Mouse (Mus musculus): ENCODE results near the gene Sbk2.

Gene Sbk2

DNA sequence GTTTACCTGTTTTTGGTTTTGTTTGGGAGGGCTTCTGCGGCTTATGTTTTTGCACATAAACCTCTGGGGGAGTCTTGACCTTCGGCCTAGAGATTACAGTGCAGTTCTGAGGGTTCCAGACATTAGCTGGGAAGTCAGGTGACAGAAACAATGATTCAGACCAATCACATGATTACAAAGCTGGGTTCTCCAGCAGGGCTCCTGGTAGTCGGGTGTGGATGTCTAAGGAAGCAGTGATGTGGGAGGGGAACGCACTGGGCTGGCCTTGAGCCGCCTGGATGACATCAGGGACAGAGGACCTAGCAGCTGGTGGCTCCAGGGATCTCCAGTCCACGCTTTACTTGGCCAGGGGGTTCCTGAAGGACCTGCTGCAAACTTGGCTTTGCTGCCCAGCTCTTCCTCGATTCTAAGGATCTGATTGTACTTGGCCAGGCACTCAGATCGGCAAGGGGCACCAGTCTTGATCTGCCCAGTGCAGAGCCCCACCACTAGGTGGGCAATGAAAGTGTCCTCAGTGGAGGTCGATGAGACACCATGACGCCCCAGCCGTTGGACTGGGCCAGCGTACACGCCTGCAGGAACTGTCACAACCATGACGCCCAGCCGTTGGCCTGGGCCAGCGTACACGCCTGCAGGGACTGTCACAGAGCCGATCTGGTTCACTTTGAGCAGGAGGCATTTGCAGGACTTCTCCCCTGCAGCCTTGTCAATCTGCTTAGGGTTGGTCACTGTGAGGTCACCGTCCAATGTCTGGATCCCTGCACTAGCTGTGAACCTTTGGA lies 13.5 kb downstream of the Sbk2 start:
- no peak for DNase-seq (ENCODE audit: low spot score)

DNA sequence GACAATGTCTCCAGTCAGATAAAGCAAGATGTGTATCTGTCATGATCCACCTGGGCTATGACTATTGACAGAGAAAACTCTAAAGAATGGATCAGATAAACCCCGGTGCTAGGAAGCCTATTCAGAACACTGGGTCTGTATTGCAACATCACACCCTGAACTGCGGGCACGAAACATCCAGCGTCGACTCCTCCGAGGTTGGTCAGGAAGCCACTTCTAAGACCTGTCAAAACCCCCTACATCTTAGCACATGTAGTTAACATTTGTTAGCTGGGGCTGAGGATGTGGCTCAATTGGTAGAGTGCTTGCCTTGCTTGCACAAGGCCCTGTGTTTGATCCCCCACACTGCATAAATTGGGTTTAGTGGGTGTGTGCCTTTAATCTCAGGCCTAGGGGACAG lies 15.8 kb downstream of the Sbk2 start:
- no peak for DNase-seq (ENCODE audit: low spot score)

DNA sequence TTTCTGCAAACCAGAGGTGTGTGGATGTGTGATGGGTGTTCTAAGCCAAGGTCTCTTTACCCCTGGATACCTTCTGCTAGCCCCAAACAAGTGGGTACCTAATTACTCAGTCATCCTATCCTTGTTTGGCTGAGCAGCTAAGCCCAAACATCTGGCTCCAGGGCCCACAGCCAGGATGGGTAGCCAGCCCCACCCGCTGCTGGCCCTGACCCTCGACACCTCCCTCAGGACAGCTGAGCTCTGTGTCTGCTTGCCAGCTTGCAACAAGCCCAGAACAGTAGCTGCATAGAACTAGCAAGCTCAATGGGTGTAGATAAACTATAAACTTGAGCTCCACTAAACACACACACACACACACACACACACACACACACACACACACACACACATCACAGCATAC lies 16.4 kb downstream of the Sbk2 start:
- DNase-seq (ENCODE audit: low spot score) = peak; percentile 28

DNA sequence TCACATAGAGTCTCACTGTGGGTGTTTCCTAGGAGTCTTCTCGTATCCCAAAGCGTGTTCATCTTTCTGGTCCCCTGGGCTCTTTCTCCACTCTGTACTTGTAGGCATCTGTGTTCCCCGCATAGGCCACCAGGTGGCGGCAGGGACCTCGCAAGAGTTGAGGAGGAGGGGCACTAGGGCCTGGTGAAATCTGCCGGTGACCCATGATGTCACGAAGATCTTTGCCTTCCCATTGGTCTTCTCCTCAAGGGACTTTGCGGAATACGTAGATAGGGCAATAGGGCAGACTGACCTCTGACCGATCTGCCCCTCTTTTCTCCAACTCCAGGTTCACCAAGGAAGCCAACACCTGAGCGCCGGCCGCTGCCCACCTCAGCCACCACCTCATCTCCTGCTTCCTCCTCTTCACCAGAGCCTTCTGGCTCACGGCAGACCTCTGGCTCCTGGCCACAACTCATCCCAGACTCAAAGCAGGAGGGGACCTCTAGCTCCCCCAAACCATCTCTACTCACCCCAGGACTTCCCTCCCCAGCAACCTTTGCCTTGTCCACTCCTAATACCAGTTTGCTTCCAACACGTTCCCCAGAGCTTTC lies 20.9 kb downstream of the Sbk2 start:
- peak; percentile 96 for DNase-seq (ENCODE audit: low spot score)

DNA sequence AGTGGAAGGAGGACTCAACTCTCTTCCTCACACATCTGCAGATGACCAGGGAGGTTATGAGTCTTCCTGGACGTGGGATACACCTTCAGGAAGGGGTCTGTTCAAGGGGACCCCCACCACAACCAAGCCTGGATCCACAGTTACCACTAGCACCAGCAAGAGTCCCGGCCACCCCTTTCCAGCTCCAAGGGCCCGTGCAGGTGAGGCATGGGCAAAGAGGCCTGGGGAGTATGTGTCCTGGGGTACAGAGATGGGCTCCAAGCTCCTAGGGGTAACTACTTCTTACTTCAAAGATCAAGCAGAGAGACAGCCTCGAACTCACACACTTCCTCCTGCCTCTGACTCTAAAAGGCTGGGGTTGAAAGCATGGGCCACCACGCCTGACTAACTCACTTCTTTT lies 21.5 kb downstream of the Sbk2 start:
- DNase-seq (ENCODE audit: low spot score) = no peak

DNA sequence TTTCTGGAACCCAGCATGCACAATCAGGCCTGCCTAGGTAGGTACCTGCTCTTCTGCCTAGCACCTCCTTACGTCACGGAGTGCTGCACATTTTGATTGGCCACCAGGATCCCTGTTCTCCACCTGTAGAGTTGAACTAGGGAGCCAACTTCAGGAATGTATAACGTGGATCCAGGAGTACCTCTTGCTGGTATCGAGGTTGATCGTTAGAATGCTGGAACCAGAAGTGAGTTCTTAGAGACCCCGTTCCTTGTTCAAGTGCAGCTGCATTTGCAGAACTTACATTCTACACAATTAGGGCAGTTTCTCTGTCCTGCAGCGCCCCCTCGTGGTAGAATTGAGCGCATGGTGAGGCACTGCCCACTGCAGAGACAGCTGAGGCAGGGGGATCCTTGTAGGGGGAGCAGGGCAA lies 24.1 kb downstream of the Sbk2 start:
- peak; percentile 84 for DNase-seq (ENCODE audit: low spot score)

DNA sequence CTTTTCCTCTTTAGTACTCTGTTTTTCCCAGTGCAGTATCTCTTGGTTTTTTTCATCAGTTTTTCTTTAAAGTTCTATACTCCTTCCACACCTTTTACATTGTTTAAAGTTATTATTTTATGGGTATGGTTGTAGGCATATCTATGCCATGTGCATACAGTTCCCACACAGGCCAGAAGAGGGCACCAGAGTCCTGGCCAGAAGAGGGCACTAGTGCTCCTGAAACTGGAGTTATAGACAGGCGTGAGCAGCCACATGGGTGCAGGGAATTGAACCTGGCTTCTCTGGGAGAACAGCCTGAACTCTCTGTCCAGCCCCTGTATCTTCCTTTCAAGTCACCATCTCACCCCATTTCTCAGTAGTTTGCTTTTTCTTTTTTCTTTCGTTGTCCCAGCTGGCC lies 25.8 kb downstream of the Sbk2 start:
- DNase-seq (ENCODE audit: low spot score) = peak; percentile 72

DNA sequence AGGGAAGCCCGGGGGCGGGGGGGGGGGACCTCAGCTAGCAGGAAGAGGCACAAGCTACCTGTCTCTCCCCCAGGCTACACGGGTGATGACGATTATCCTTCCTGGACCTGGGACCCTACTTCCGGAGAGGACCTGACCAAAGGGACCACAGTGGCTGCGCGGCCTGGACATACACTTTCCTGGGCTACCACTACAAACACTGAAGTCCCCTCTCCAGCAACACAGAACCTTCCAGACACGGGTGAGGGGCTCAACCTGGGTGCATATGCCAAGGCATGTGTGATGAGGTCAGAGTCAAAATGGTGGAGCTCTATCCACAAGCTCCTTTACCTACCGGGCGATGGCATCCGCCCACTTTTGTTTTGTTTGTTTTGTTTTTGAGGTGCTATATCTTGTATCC lies 26.8 kb downstream of the Sbk2 start:
- no peak for DNase-seq (ENCODE audit: low spot score)

DNA sequence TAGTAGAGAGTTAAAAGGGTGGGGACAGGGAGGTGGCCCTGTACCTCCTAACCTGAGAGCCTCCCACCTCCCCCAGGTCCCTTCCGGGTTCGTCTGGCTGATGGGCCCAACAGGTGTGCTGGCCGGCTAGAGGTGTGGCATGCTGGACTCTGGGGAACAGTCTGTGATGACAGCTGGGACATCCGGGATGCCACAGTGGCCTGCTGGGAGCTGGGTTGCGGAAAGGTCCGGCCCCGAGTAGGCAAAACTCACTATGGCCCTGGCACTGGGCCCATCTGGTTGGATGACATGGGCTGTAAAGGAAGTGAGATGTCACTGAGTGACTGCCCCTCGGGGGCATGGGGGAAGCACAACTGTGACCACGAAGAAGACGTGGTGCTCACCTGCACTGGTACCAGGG lies 27.4 kb downstream of the Sbk2 start:
- no peak for DNase-seq (ENCODE audit: low spot score)

DNA sequence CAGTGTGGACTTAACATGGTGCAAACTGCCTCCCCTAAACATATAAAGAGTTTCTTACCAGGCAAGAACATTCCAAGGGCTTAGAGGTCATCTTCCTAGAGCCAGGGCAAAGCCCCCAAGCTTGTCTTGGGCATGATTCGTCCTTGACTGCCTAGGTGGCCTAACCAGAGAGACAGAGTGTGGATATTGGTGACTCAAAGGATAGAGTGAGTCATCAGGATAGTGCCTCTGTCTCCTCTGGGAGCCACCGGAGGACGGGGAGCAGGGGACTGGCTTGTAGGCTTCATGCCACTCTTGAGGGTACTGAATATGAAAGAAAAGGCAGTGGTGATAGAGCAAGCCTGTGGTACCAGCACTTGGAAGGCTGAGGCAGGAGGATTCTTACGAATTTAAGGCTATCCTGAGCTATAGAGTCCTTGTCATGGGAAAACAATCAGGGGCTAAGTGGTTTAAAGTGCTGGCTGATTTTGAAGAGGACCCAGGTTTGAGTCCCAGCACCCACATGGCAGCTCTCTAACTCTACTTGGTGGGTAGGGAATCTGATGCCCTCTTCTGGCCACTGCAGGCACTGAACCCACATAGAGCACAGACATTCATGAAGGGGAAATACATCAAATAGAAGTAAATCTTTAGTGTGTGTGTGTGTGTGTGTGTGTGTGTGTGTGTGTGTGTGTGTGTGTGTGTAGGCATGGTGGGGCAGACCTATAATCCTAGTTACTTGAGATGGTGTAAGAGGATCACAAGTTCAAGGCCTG lies 29.9 kb downstream of the Sbk2 start:
- DNase-seq (ENCODE audit: low spot score) = no peak

DNA sequence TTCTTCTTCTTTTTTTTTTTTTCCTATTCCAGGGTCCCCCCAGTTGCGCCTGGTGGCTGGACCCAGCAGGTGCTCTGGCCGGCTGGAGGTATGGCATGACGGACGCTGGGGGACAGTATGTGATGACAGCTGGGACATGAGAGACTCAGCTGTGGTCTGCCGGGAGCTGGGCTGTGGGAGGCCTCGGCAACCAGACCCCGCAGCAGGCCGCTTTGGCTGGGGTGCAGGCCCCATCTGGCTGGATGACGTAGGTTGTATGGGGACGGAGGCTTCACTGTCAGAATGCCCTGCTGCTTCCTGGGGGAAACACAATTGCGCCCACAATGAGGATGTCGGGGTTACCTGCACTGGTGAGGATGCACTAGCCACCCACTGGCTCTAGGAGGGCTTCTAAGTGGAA lies 31.1 kb downstream of the Sbk2 start:
- DNase-seq (ENCODE audit: low spot score) = no peak

DNA sequence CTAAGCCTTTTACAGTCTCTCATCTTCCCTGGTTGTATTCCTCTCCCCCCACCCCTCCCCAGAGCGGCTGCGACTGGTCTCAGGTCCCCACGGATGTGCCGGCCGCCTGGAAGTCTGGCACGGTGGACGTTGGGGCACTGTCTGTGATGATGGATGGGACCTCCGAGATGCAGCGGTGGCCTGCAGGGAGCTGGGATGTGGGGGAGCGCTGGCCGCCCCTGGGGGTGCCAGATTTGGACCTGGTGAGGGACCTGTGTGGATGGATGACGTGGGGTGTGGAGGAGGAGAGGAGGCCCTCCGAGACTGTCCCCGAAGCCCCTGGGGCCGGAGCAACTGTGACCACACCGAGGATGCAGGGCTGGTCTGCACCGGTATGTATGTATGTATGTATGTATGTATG lies 35.9 kb downstream of the Sbk2 start:
- DNase-seq (ENCODE audit: low spot score) = no peak

DNA sequence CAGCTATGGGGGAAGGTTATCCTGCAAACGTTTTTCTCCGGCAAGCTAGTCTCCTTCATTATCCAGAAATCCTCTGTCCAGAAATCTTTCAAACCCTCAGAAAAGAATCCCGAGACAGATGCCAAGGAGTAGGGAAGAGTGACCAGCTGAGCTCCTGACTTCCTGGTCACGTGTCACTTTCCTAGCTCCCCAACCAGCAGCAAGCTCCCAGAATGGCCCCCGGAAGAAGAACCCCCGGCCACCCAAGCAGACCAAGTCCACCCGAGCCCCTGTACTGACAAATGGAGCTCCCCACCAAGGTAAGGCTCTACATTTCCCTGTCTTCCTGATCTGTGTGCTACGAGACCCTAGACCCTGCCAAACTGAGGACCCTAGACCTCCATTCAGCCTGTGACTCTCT lies 36.5 kb downstream of the Sbk2 start:
- no peak for DNase-seq (ENCODE audit: low spot score)

DNA sequence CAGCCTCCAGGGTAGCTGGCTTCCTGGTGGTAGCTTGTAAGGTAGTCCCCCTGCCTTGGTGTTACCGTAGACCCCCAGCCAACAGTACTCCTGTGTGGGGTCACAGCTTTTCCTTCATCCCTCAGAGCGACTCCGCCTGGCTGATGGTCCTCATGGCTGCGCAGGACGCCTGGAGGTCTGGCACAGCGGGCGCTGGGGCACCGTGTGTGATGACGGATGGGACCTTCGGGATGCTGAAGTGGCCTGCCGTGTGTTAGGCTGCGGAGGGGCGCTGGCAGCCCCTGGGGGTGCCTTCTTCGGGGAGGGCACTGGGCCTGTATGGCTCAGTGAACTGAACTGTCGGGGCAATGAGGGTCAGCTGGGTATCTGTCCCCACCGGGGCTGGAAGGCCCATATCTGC lies 37.4 kb downstream of the Sbk2 start:
- DNase-seq (ENCODE audit: low spot score) = no peak

DNA sequence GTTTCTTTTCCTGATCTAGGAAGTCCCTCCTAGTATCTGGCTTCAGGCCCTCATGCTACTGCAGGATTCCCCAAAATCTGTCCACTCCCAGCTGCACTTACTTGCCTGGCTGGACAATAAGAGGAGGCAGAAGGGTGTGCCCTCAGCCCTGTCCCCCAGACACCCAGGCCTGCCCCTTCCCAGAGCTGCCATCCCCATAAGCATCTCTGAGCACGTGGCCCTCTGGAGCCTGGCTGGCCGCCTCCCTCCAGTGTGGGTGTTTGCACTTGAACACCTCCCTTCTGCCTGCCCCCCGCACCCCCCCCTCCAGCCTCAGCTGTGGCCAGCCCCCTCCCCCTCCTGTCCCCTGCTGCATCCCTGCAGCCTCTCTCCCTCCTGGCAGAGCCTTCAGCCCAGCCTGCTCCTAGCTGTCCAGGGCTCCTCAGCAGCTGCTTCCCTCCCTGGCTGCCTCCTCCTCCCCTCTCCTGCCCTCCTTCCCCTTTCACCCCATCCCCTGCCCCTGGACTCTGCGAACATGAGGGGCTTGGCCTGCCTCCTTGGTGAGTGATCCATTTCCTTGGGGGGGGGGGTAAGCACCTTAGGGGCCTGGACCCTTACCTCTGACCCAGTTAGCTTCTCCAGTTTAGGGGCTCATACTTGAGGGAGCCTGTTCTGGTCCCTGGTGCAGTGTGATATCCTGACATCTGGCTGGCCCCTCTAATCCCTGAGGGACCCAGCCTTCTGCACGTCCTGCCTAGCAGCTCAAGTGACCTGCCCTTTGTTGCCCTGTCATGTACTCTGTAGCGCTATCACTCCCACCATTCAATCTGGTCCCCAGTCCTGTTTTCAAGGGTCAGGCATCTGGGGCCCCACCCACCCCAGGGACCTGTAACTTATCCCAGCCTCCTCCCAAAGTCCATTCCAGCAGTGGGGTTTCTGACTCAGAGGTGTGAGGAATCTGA lies 38.5 kb downstream of the Sbk2 start, which contains the start of gene Ssc5d:
TSS of gene Ssc5d (plus strand) at position 345 of the 941 bp plus-strand sequence.
- DNase-seq (ENCODE audit: low spot score) = peak; percentile 23

DNA sequence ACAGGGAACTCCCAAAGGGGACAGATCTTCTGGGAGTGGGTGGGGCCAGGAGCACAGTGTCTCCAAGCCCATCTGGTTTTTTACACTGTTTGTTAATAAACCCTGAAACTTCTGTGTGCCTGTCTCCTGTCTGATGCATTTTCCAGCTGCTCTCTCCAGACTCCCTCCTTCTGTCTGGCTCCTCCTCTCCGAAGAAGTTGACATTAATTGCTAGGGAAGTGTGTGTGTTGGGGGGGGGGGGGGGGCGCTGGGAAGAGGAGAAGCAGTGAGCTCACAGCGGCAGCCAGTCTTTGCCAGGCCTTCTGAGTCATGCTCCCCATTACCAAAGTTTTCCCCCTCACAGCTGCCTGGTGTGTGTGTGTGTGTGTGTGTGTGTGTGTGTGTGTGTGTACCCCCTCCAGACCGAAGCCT lies 39.3 kb downstream of the Sbk2 start:
- DNase-seq (ENCODE audit: low spot score) = no peak

DNA sequence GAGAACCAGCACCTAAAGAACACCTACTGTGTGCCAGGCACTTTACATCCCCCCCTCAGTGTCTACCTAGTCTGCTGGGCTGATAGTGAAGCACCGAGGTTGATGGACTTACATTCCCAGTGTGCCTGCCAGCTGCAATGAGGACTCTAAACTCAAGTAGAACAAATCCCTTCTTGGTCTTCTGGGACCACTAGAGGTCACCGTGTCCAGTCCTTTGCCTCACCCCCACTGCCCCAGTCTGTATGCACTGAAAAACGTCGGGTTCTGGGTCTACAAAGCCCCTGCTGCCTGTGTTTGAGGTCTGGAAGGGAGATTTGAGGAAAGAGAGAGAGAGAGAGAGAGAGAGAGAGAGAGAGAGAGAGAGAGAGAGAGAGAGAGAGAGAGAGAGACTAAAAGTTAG lies 39.7 kb downstream of the Sbk2 start:
- DNase-seq (ENCODE audit: low spot score) = no peak

DNA sequence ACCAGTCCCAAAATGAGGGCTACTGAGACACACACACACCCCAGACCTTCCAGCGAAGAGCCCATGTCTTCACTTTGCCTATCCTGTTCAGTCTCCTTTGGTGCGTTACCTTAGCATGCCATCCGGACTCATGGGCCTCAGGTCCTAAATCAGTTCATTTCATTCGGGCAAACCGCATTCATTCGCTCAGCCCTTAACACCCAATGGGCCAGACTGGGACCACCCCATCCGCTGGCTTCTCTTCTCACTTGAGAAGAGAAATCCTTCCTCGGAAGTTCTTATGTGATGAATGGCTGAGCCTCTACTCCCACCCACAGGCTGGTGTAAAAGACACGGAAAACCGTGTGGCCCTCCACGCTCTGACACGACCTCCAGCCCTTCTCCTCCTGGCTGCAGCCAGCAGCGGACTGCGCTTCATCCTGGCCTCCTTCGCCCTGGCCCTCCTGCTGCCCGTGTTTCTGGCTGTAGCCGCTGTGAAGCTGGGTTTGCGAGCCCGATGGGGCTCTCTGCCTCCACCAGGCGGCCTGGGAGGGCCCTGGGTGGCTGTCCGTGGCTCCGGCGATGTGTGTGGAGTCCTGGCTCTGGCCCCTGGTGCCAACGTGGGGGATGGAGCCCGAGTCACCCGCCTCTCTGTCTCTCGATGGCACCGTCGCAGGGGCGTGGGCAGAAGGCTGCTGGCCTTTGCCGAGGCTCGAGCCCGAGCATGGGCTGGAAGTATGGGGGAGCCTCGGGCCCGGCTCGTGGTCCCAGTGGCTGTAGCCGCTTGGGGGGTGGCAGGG lies 40.4 kb downstream of the Sbk2 start:
- peak; percentile 36 for DNase-seq (ENCODE audit: low spot score)

DNA sequence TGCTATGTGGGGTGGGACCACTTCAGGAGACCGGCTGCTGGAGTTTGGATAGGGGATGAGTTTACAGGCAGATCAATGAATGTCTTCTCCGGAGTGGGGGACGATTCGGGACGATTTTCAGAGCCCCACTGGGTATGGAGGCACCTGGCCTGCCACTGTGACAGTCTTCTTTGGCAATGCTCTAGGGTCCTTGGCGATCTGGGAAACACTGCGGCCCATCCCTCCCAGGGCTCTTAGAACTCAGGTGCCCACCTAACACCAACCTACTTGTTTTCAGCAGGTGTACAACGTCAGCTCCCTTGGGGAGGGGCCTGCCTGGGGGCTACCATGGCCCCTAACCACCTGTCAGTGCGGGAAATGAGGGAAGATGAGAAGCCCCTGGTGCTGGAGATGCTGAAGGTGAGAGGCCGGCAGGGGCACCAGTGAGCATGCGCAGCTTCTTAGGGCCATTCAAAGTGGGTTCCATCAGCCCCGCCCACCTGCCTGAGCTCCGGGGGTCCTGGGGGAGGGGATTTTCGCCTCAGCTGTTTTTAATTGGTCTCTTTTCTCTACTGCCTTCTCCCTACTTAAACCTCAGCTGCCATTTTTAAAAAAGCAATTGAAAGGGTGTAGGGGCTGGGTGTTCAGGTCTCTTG lies 41.2 kb downstream of the Sbk2 start:
- DNase-seq (ENCODE audit: low spot score) = no peak

DNA sequence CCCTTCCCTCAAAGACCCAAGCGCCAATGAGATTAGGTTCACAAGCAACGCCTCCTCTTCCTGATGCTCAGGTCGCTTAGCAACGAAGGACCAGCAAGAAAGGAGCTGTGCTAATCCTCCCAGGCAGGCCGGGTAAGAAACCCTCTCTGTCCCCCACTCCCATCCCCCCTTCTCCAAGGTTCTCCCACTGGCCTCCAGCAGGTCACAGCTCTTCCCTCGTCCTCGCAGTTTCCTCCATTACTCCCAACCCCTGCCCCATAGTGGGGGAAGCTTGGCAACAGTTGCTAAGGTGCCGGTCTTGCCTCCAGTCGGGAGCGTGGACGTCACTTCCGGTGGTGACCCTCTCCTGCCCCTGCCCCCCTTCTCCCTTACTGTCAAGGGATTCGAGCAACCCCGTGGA lies 41.7 kb downstream of the Sbk2 start:
- peak; percentile 42 for DNase-seq (ENCODE audit: low spot score)
